Mouse (Mus musculus) kidney, postnatal 36 days (tissue): ENCODE data around the gene Gm20379.

Experiments used
- DNase-seq, 2 experiments: peaks; one replicate each; pipeline ENCODE4 v3.0.0; 2021 to 2022; ENCODE audit warnings: mixed read lengths in 2 of 2

The Gm20379 gene

GRCm38 (mm10) chr13:92337773-92338462, 32.1 kb downstream of the Gm20379 start:
- DNase-seq, result no peak

- DNase-seq, result no peak
Observed at GRCm38 (mm10) chr13:92339787-92340186, 34.0 kb downstream of the Gm20379 start.

GRCm38 (mm10) chr13:92344033-92344432, 38.3 kb downstream of the Gm20379 start:
- no peak for DNase-seq

GRCm38 (mm10) chr13:92346338-92346737, 40.6 kb downstream of the Gm20379 start:
- no peak for DNase-seq

GRCm38 (mm10) chr13:92351100-92351499, 45.3 kb downstream of the Gm20379 start:
- no peak for DNase-seq

- no peak for DNase-seq
Observed at GRCm38 (mm10) chr13:92353956-92354355, 48.2 kb downstream of the Gm20379 start.

- peak; percentile 98 to 99 for DNase-seq
Observed at GRCm38 (mm10) chr13:92354456-92355271, 48.9 kb downstream of the Gm20379 start, which contains the start of the genes Dhfr and Msh3. Gene Dhfr, plus strand, starts transcription at chr13:92354726. Gene Msh3, minus strand, starts transcription at chr13:92355003.

GRCm38 (mm10) chr13:92355272-92355643, 49.5 kb downstream of the Gm20379 start:
- peak; percentile 82 to 84 for DNase-seq

- no peak for DNase-seq
Observed at GRCm38 (mm10) chr13:92356376-92356775, 50.6 kb downstream of the Gm20379 start.
